Comparison of ENCODE assay signal across 8 mouse cellular contexts in genomic region chr9:29751396-29751795, GRCm38 (mm10).
A peak's percentile ranks its signal among the peaks of the same experiment; 100 is the strongest.
DNase-seq lines count a peak whose midpoint lies in the region; ATAC-seq lines count a peak whose summit lies in the region.

No protein-coding gene starts in this region.

- H3K27ac ChIP-seq in midbrain, embryonic 14.5 days (replicated peaks; ENCODE audit: low read depth, low read length) = no peak overlapping the region
- H3K27ac ChIP-seq in midbrain, embryonic 10.5 days (replicated peaks) = no peak overlapping the region

- WGBS in midbrain, embryonic 14.5 days = 63% methylated on average over 1 of the region's 1 CpGs
- 53% methylated on average over 1 of the region's 1 CpGs for WGBS in midbrain, embryonic 10.5 days

- ATAC-seq in midbrain, embryonic 14.5 days (ENCODE audit: low FRiP score, low TSS enrichment) = no peak

- peaks cover 12% of the 10 kb centered on the region for H3K4me1 ChIP-seq in midbrain, embryonic 14.5 days (ENCODE audit: control insufficient read depth, insufficient read depth, low read length)
- peaks cover 18% of the 10 kb centered on the region for H3K4me1 ChIP-seq in midbrain, embryonic 10.5 days

- no peaks in the 10 kb centered on the region for H3K27me3 ChIP-seq in midbrain, embryonic 14.5 days (ENCODE audit: control insufficient read depth, insufficient read depth, low read length)
- H3K27me3 ChIP-seq in midbrain, embryonic 10.5 days (ENCODE audit: low read depth, poor library complexity, severe bottlenecking) = no peaks in the 10 kb centered on the region; the same call in 1 of the 2 replicates

- H3K9me3 ChIP-seq in midbrain, embryonic 14.5 days (ENCODE audit: control insufficient read depth, low read length) = no peaks in the 10 kb centered on the region
- no peaks in the 10 kb centered on the region for H3K9me3 ChIP-seq in midbrain, embryonic 10.5 days (replicated peaks)

- H3K9ac ChIP-seq in midbrain, embryonic 14.5 days (replicated peaks; ENCODE audit: low read length) = no peak overlapping the region

- no peaks in the 10 kb centered on the region for H3K36me3 ChIP-seq in midbrain, embryonic 14.5 days (ENCODE audit: control insufficient read depth, insufficient read depth, low read length)
- H3K36me3 ChIP-seq in midbrain, embryonic 10.5 days = no peaks in the 10 kb centered on the region

- no peak overlapping the region for H3K4me2 ChIP-seq in midbrain, embryonic 14.5 days (ENCODE audit: low read length)

- peak; percentile 65 for DNase-seq in embryo, embryonic 10 days (ENCODE audit: low spot score)
- no peak for DNase-seq in embryo, embryonic 9.5 days (ENCODE audit: extremely low spot score)
- DNase-seq in midbrain, embryonic 14.5 days = peak; percentile 70
- DNase-seq in midbrain, embryonic 10.5 days (ENCODE audit: low spot score) = no peak
- peak; percentile 38 for DNase-seq in kidney, adult 9 months
- DNase-seq in retina, postnatal 1 day = peak; percentile 56
- DNase-seq in layer of hippocampus, adult 11-12 months (ENCODE audit: low spot score) = no peak
- no peak for DNase-seq in urinary bladder, adult 2 months (ENCODE audit: low spot score)

- H3K4me3 ChIP-seq in midbrain, embryonic 14.5 days (replicated peaks; ENCODE audit: low read depth, low read length) = no peak overlapping the region
- H3K4me3 ChIP-seq in midbrain, embryonic 10.5 days = no peak overlapping the region

Comparison
In these comparisons a context has a peak if more than half of its experiments do, and no peak if none do; other contexts are left out.
1. DNase-seq: peak in embryo, embryonic 10 days (single experiment), midbrain, embryonic 14.5 days (single experiment), kidney, adult 9 months (single experiment) and retina, postnatal 1 day (single experiment); none in embryo, embryonic 9.5 days (single experiment), midbrain, embryonic 10.5 days (single experiment), layer of hippocampus, adult 11-12 months (single experiment) and urinary bladder, adult 2 months (single experiment).